Mouse (Mus musculus) kidney, adult 8-10 months (tissue): ENCODE measurements around the gene Gypa.

Experiments used
- DNase-seq, 2 experiments: peaks; one replicate each; pipeline ENCODE4 v3.0.0; 2022

The Gypa gene

GRCm38 (mm10) chr8:80550436-80550835 is 56.9 kb downstream of the Gypa start:
- no peak for DNase-seq

GRCm38 (mm10) chr8:80551303-80551702 is 57.7 kb downstream of the Gypa start:
- no peak for DNase-seq

- DNase-seq = no peak
Observed at GRCm38 (mm10) chr8:80554991-80555390, 61.4 kb downstream of the Gypa start.
